Mouse (Mus musculus) midbrain, postnatal 0 days (tissue): Measurements from ENCODE around the gene Gm17655. TPM values are rescaled to one million over a fixed set of nuclear protein-coding genes. Genes with fewer than 3 reads are reported as not detected.

Source experiments
- ATAC-seq: fragments of 200-750 bp; cut with Nextera tagmentation; 2 replicates; pipeline ENCODE4 v1.8.0; 2017; ENCODE audit warnings: moderate number of reproducible peaks, mild to moderate bottlenecking, moderate TSS enrichment, moderate library complexity; ENCODE audit not compliant: low FRiP score
- DNase-seq: peaks from one replicate; pipeline ENCODE4 v3.0.0-alpha.2; 2015; ENCODE audit warnings: low spot score
- H3K27ac ChIP-seq: fragments of 300-500 bp; sonication (generic); 2 replicates; pipeline ENCODE4 v1.5.1; 2014; ENCODE audit warnings: low read depth, mild to moderate bottlenecking, low read length, mixed read lengths
- H3K27me3 ChIP-seq: fragments of 300-500 bp; sonication (generic); 2 replicates; pipeline ENCODE4 v1.6.1; 2014; ENCODE audit warnings: low read length, control low read depth, mixed read lengths; ENCODE audit not compliant: insufficient read depth
- H3K36me3 ChIP-seq: fragments of 300-500 bp; sonication (generic); 2 replicates; pipeline ENCODE4 v1.6.1; 2014; ENCODE audit warnings: low read length, control low read depth, mixed read lengths; ENCODE audit not compliant: insufficient read depth
- H3K4me1 ChIP-seq: fragments of 300-500 bp; sonication (generic); 2 replicates; pipeline ENCODE4 v1.6.1; 2014; ENCODE audit warnings: mild to moderate bottlenecking, control low read depth, antibody characterized with exemption, low read length, mixed read lengths; ENCODE audit not compliant: insufficient read depth
- H3K4me2 ChIP-seq: fragments of 300-500 bp; sonication (generic); 2 replicates; pipeline ENCODE4 v1.6.1; 2014; ENCODE audit warnings: low read depth, mild to moderate bottlenecking, low read length, mixed read lengths; ENCODE audit not compliant: poor library complexity, severe bottlenecking
- H3K4me3 ChIP-seq: fragments of 300-500 bp; sonication (generic); 2 replicates; pipeline ENCODE4 v1.5.1; 2014; ENCODE audit warnings: low read depth, mild to moderate bottlenecking, low read length, moderate library complexity
- H3K9ac ChIP-seq: fragments of 300-500 bp; sonication (generic); replicated peaks from 2 replicates; pipeline ENCODE4 v1.6.1; 2014; ENCODE audit warnings: mild to moderate bottlenecking, low read length, moderate library complexity, mixed read lengths; ENCODE audit not compliant: poor library complexity, severe bottlenecking
- H3K9me3 ChIP-seq: fragments of 300-500 bp; sonication (generic); 2 replicates; pipeline ENCODE4 v1.6.1; 2016; ENCODE audit warnings: low read length, control low read depth
- CTCF ChIP-seq: IDR thresholded peaks from 2 replicates; pipeline ENCODE4 v1.5.1; 2016; ENCODE audit warnings: antibody characterized with exemption, mild to moderate bottlenecking
- WGBS: fragments of 180-500 bp; shearing (Covaris S2); extraction: QIAGEN DNeasy Blood & Tissue Kit; methylation state at CpG from one replicate; pipeline ENCODE4 v1.1.7; 2014; 5-methylcytosine and 5-hydroxymethylcytosine counted together
- polyA plus RNA-seq: library from polyadenylated mRNA; unstranded; fragments of >200 nt; fragmentation: Nextera tagmentation; extraction: Ambion mirVana; gene quantifications from 2 replicates; pipeline ENCODE4 v1.2.1, GENCODE M21; 2015
- total RNA-seq: library from RNA; depleted of rRNA; stranded (reverse); fragments of >200 nt; gene quantifications from 2 replicates; pipeline ENCODE4 v1.2.3, GENCODE M21; 2014

Gene Gm17655
- total and polyA plus RNA-seq, 2 experiments from 2014 or later, result 2.8 TPM; not detected in 1

DNA sequence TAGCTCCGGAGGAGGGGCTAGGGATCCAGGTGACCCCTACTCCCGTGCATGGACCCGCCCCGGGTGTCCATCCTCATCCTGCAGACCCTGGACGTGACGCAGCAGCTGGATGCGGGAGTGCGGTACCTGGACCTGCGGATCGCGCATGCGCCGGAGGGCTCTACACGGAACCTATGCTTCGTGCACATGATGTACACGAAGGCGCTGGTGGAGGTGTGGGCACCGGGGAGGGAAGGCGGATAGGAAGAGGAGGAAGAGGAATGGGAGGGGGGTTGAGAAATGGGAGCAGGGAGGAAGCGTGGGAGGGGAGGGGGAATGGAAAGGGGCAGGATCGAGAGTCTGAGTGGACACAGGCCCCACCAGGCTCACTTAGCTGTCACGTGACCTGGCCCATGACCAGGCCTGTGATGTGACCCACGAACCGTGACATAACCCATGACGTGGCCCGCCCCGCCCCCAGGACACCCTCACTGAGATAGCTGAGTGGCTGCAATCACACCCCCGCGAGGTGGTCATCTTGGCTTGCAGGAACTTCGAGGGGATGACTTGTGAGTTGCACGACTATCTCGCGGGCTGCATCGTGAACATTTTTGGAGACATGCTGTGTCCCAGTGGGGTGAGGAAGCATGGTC, 29.5 kb upstream of the Gm17655 start:
- peaks cover 30% of the 10 kb centered on the region for H3K36me3 ChIP-seq
- peak overlapping the region; percentile 57 for H3K9ac ChIP-seq
- H3K4me1 ChIP-seq, result peaks cover 19% of the 10 kb centered on the region; the same call in 1 of the 2 replicates
- H3K4me3 ChIP-seq, result peak overlapping the region; percentile 43
- no peak for TF ChIP-seq CTCF
- H3K9me3 ChIP-seq, result no peaks in the 10 kb centered on the region
- peak overlapping the region; percentile 34; the same call in 1 of the 2 replicates for H3K27ac ChIP-seq
- H3K27me3 ChIP-seq, result no peaks in the 10 kb centered on the region
- 19% methylated on average over 34 of the region's 34 CpGs for WGBS
- H3K4me2 ChIP-seq, result peak overlapping the region; percentile 77
- peak; percentile 73 for ATAC-seq
- peak; percentile 82 for DNase-seq

- H3K27ac ChIP-seq, result peak overlapping the region; percentile 34; the same call in 1 of the 2 replicates
- 1% methylated on average over 36 of the region's 37 CpGs for WGBS
Observed at GRCm38 (mm10) chr5:110100921-110101631, 28.8 kb upstream of the Gm17655 start.

DNA sequence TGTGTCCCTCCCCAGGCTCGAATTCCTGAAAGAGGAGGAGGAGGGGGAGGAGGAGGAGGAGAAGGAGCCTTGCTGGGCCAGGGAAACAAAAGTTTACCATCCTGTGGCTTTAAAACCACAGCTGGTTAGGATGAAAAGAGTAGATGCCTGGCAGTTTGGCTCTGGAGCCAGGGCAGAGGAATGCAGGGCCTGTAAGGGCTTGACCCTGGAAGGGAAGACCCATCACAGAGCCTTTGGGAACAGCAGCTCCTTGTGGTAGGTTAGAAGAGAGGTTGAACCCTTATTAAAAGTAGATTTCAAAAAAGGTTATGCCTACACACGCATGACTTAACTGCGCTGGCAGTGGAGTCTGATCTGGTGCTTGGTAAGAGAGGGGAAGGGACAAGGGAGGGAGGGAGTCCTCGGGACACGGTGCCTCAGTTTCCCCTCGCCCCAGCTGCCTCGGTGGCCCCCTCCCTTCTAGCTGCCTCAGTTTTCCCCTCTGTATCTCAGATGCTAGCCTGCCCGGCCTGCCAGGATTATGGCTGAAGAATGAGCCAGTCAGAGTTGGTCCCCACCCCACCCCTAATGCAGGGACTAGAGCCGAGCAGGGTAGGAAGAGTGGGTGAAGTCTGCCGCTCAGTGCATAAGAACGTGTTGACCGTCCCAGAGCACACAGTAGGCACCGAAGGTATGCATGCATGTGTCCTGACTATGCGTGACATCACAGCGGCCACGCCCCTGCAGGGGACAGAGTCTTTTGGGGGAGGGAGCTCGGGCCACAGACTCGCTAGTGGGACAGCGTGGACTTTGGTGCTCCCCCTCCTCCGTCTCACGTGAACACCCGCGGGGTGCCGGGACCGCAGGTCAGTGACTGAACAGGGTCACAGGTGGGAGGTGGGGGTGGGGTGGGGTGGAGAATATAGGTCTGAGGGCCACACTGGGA, 27.6 kb upstream of the Gm17655 start, which contains the start of gene Plcxd1:
Gene Plcxd1, plus strand, starts transcription at position 314 of the 925 bp plus-strand sequence.
- Histone ChIP-seq H3K4me3 (peak within 1 kb of the TSS; percentile 43), H3K4me1 (0 out of 2 replicates have a peak, but pooled peaks cover 10% of the 10 kb centered on the region), H3K9ac (peak within 1 kb of the TSS; percentile 57), H3K27ac (no peak within 1 kb of the TSS), H3K4me2 (peak within 1 kb of the TSS; percentile 77), H3K36me3 (peaks cover 20% of the 10 kb centered on the region), H3K27me3 (no peaks in the 10 kb centered on the region), H3K9me3 (no peaks in the 10 kb centered on the region)
- WGBS, result 4% methylated on average over 24 of the region's 25 CpGs
- no peak for DNase-seq
- ATAC-seq, result 0 out of 2 replicates have a peak, but pooled peaks have one; percentile 2
- TF ChIP-seq CTCF, result peak; percentile 24

More at GRCm38 (mm10) chr5:110100921-110101631, 28.8 kb upstream of the Gm17655 start:
- Histone ChIP-seq H3K9me3 (no peaks in the 10 kb centered on the region), H3K4me2 (peak overlapping the region; percentile 77), H3K4me3 (peak overlapping the region; percentile 43), H3K9ac (peak overlapping the region; percentile 57), H3K27me3 (no peaks in the 10 kb centered on the region), H3K4me1 (peaks cover 12% of the 10 kb centered on the region; the same call in 1 of the 2 replicates), H3K36me3 (peaks cover 28% of the 10 kb centered on the region)
- TF ChIP-seq CTCF, result no peak
- ATAC-seq (peak; percentile 50), DNase-seq (peak; percentile 62)

DNA sequence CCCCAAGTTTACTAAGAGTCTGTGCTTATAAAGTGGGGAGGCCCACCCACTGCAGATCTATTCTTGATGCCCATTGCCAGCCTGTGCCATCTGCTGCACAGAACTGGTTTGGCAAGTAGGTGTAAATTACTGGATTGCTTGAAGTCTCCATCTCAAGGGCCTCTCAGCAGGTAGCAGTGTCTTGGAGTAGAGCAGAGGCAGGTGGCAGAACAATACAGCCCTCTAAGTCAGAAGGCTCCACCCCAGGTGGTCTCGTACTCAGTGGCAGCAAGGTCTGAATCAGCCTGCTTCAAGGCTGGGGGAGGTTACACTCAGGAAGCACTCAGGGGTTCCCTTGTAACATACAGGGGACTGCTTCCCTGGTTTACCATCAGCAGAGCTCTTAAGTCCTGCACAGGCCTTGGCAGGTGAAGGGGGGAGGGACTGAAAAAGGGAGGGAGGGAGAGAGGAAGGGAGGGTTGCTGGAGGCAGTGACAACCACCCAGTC, 26.7 kb upstream of the Gm17655 start:
- H3K4me3 ChIP-seq, result no peak overlapping the region
- H3K27me3 ChIP-seq, result no peaks in the 10 kb centered on the region
- H3K27ac ChIP-seq, result no peak overlapping the region
- no peak for TF ChIP-seq CTCF
- H3K36me3 ChIP-seq, result peaks cover 11% of the 10 kb centered on the region
- ATAC-seq (no peak), DNase-seq (no peak)
- H3K4me1 ChIP-seq, result 0 out of 2 replicates have a peak, but pooled peaks cover 10% of the 10 kb centered on the region
- no peak overlapping the region for H3K9ac ChIP-seq
- no peaks in the 10 kb centered on the region for H3K9me3 ChIP-seq
- H3K4me2 ChIP-seq, result no peak overlapping the region
- WGBS, result 47% methylated on average over 1 of the region's 1 CpGs

DNA sequence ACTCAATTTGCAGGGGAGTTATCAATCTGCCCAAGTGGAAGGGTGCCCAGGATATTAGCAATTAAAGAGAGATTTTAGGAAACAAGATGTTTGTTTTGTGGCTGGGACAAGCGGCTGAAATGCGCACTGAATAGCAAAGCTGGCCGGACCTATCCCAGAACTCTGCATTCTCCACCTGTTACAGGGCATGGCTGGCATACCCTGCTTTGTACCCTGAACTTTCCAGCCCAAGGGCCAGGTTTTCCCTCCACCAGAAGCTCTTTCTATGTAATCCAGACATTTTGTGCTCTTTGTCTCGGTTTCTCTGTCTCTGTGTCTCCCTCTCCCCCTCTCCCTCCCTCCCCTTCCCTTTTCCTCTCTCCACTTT, 22.5 kb upstream of the Gm17655 start:
- Histone ChIP-seq H3K4me3 (peak overlapping the region; percentile 48), H3K9me3 (no peaks in the 10 kb centered on the region), H3K4me2 (peak overlapping the region; percentile 83), H3K36me3 (no peaks in the 10 kb centered on the region), H3K27ac (no peak overlapping the region), H3K4me1 (no peaks in the 10 kb centered on the region), H3K27me3 (no peaks in the 10 kb centered on the region), H3K9ac (peak overlapping the region; percentile 51)
- TF ChIP-seq CTCF, result no peak
- no peak for ATAC-seq
- 5% methylated on average over 4 of the region's 4 CpGs for WGBS
- DNase-seq, result no peak
